Mouse (Mus musculus) retina, embryonic 14.5 days (tissue): ENCODE measurements around the gene Foxj1.

Experiments used
- DNase-seq: peaks from one replicate; pipeline ENCODE4 v3.0.0-alpha.2; 2015; ENCODE audit warnings: low spot score

The Foxj1 gene

GRCm38 (mm10) chr11:116305423-116305822 is 29.8 kb downstream of the Foxj1 start:
- no peak for DNase-seq

GRCm38 (mm10) chr11:116298621-116299020 is 36.6 kb downstream of the Foxj1 start:
- no peak for DNase-seq

GRCm38 (mm10) chr11:116298221-116298620 is 37.0 kb downstream of the Foxj1 start:
- DNase-seq: no peak

- no peak for DNase-seq
These were observed 38.2 kb downstream of the Foxj1 start for GRCm38 (mm10) chr11:116297017-116297416.

- DNase-seq: no peak
These were observed 38.9 kb downstream of the Foxj1 start for GRCm38 (mm10) chr11:116296191-116296734.

GRCm38 (mm10) chr11:116294319-116294718 is 40.9 kb downstream of the Foxj1 start:
- DNase-seq: peak; percentile 89

GRCm38 (mm10) chr11:116293538-116294137 is 41.6 kb downstream of the Foxj1 start:
- DNase-seq: no peak

GRCm38 (mm10) chr11:116292401-116292800 is 42.8 kb downstream of the Foxj1 start:
- no peak for DNase-seq

GRCm38 (mm10) chr11:116290556-116290955 is 44.6 kb downstream of the Foxj1 start:
- no peak for DNase-seq

GRCm38 (mm10) chr11:116287351-116287750 is 47.8 kb downstream of the Foxj1 start:
- DNase-seq: no peak

- DNase-seq: peak; percentile 49
These were observed 49.4 kb downstream of the Foxj1 start for GRCm38 (mm10) chr11:116285770-116286191.

GRCm38 (mm10) chr11:116283982-116284381 is 51.2 kb downstream of the Foxj1 start:
- no peak for DNase-seq

GRCm38 (mm10) chr11:116282912-116283521 is 52.2 kb downstream of the Foxj1 start:
- DNase-seq: no peak

- no peak for DNase-seq
These were observed 53.1 kb downstream of the Foxj1 start for GRCm38 (mm10) chr11:116282089-116282488.

- DNase-seq: no peak
These were observed 53.5 kb downstream of the Foxj1 start for GRCm38 (mm10) chr11:116281671-116282070.

GRCm38 (mm10) chr11:116280751-116281663 is 54.2 kb downstream of the Foxj1 start, which contains the start of gene Galr2:
Gene Galr2 (plus strand): TSS chr11:116280939.
- DNase-seq: no peak
